Comparison of ENCODE assay signal across 11 mouse cellular contexts in the genomic region with DNA sequence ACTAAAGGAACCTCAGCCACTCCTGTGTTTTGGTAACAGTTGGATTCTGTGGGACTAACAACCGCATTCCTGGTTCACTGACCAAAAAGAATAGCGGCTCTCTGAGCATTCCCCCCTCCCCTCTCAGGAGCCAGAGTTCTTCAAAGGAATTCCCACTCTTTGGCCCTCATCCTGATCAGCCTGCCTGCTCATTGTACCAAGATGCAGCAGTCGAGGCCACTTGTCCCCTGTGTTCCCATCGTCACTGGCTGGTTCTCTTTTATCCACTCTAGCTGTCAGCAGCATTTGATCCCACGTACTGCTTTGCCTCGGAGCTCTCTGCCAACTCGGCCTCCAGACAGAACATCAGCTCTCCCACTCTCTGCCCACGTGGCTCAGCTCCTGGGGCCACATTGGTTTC. TPM values are rescaled to one million over a fixed set of nuclear protein-coding genes. Genes with fewer than 3 reads are reported as not detected.
DNase-seq lines count a peak whose midpoint lies in the region; ATAC-seq lines count a peak whose summit lies in the region.
"Had no signal": no experiment of that assay in that cellular context is flagged by ENCODE, and none has a peak within 500 bp of the region (broad histone marks: within the 10 kb centered on the region; RNA-seq: fewer than 3 reads in every experiment).

No protein-coding gene starts in this region.

- H3K27ac ChIP-seq in forebrain, embryonic 12.5 days = no peak overlapping the region

- no peaks in the 10 kb centered on the region for H3K9me3 ChIP-seq in forebrain, embryonic 12.5 days

- no peaks in the 10 kb centered on the region for H3K27me3 ChIP-seq in forebrain, embryonic 12.5 days

- no peak overlapping the region for H3K4me3 ChIP-seq in forebrain, embryonic 12.5 days (replicated peaks)

- H3K36me3 ChIP-seq in forebrain, embryonic 12.5 days (replicated peaks) = no peaks in the 10 kb centered on the region

- peaks cover 10% of the 10 kb centered on the region for H3K4me1 ChIP-seq in forebrain, embryonic 12.5 days

- WGBS in forebrain, embryonic 12.5 days = 6% methylated on average over 8 of the region's 8 CpGs

- H3K4me2 ChIP-seq in forebrain, embryonic 12.5 days = peak overlapping the region; percentile 15; the same call in 1 of the 2 replicates

- peak; percentile 11 to 32 for DNase-seq in left cerebral cortex, postnatal 36 days (ENCODE audit: low spot score in 2 of 2)
- DNase-seq in left cerebral cortex, postnatal 4 days = no peak
- peak; percentile 43 for DNase-seq in embryo, embryonic 10 days (ENCODE audit: low spot score)
- peak; percentile 15 for DNase-seq in mesoderm, embryonic 11.5 days (ENCODE audit: low read depth, low spot score)
- DNase-seq in T-cell, adult 2 months (ENCODE audit: low spot score) = no peak
- DNase-seq in kidney, postnatal 14 days = no peak
- DNase-seq: heart, postnatal 14 days; kidney, postnatal 10 days; right cerebral cortex, postnatal 4 days had no signal

- peak; percentile 61; the same call in 1 of the 2 replicates for ATAC-seq in forebrain, embryonic 12.5 days (ENCODE audit: low FRiP score)
- ATAC-seq: lung, postnatal 0 days had no signal

- no peak overlapping the region for H3K9ac ChIP-seq in forebrain, embryonic 12.5 days

- intact Hi-C loops in left cerebral cortex, postnatal 36 days (cut with DNase I) = no loop called here
- intact Hi-C loops in left cerebral cortex, postnatal 4 days (cut with DNase I) = no loop called here

RNA-seq across cellular contexts. Expression of a gene that starts 41.3 kb away (rescaled TPM):
- total RNA-seq in left cerebral cortex, postnatal 36 days (2021) = not detected
- total RNA-seq in left cerebral cortex, postnatal 4 days (2021) = under 1 TPM in 1 of 2 experiments, not detected in 1; 0.14 TPM
- polyA plus RNA-seq in forebrain, embryonic 12.5 days (2016; fragmentation: Nextera tagmentation; extraction: Ambion mirVana) = not detected in 2 replicates

Comparison
In these comparisons a context has a peak if more than half of its experiments do, and no peak if none do; other contexts are left out.
1. DNase-seq: peak in left cerebral cortex, postnatal 36 days (2 of 2), embryo, embryonic 10 days (single experiment) and mesoderm, embryonic 11.5 days (single experiment); none in left cerebral cortex, postnatal 4 days (single experiment), T-cell, adult 2 months (single experiment) and kidney, postnatal 14 days (single experiment).